Mouse (Mus musculus): ENCODE measurements around the gene Rbm18. TPM values are rescaled to one million over a fixed set of nuclear protein-coding genes. Genes with fewer than 3 reads are reported as not detected.
"Not testable (repeated sequence)": the region's sequence is repeated elsewhere in the genome, so short reads cannot be mapped to it uniquely, and the experiment has no call there.

Gene Rbm18
- polyA plus RNA-seq, 1 experiment from 2014 or later = 68.7 TPM

- Histone ChIP-seq H3K9me3 (no peaks in the 10 kb centered on the region), H3K4me2 (no peak overlapping the region), H3K4me3 (no peak overlapping the region), H3K4me1 (no peaks in the 10 kb centered on the region), H3K36me3 (peaks cover 33% of the 10 kb centered on the region), H3K27ac (no peak overlapping the region), H3K9ac (no peak overlapping the region), H3K27me3 (no peaks in the 10 kb centered on the region)
- 88% methylated on average over 1 of the region's 1 CpGs for WGBS
- no peak for ATAC-seq (ENCODE audit: insufficient number of reproducible peaks, low FRiP score, low TSS enrichment, low read depth)
Measured at GRCm38 (mm10) chr2:36157461-36157860, 20.9 kb upstream of the Rbm18 start.

- ATAC-seq (ENCODE audit: insufficient number of reproducible peaks, low FRiP score, low TSS enrichment, low read depth); H3K4me2 ChIP-seq; H3K4me1 ChIP-seq; H3K27me3 ChIP-seq; H3K27ac ChIP-seq; H3K9ac ChIP-seq; H3K4me3 ChIP-seq; H3K9me3 ChIP-seq: not testable (repeated sequence)
- 95% methylated on average over 4 of the region's 4 CpGs for WGBS
- peaks cover 34% of the 10 kb centered on the region; the same call in 1 of the 2 replicates for H3K36me3 ChIP-seq
Measured at GRCm38 (mm10) chr2:36152401-36152800, 15.8 kb upstream of the Rbm18 start.

GRCm38 (mm10) chr2:36148876-36149365 lies 12.3 kb upstream of the Rbm18 start:
- H3K4me3 ChIP-seq = no peak overlapping the region
- peaks cover 18% of the 10 kb centered on the region; the same call in 1 of the 2 replicates for H3K36me3 ChIP-seq
- no peaks in the 10 kb centered on the region for H3K4me1 ChIP-seq
- no peak for ATAC-seq (ENCODE audit: insufficient number of reproducible peaks, low FRiP score, low TSS enrichment, low read depth)
- H3K27me3 ChIP-seq = no peaks in the 10 kb centered on the region
- no peaks in the 10 kb centered on the region for H3K9me3 ChIP-seq
- H3K4me2 ChIP-seq = no peak overlapping the region
- no peak overlapping the region for H3K27ac ChIP-seq
- no peak overlapping the region for H3K9ac ChIP-seq
- 68% methylated on average over 7 of the region's 7 CpGs for WGBS

- Histone ChIP-seq H3K4me3 (no peak overlapping the region), H3K36me3 (peaks cover 20% of the 10 kb centered on the region), H3K27me3 (no peaks in the 10 kb centered on the region), H3K4me2 (no peak overlapping the region), H3K9me3 (no peaks in the 10 kb centered on the region), H3K4me1 (peaks cover 13% of the 10 kb centered on the region; the same call in 1 of the 2 replicates), H3K27ac (no peak overlapping the region; the same call in 1 of the 2 replicates), H3K9ac (no peak overlapping the region)
- no peak for ATAC-seq (ENCODE audit: insufficient number of reproducible peaks, low FRiP score, low TSS enrichment, low read depth)
- 44% methylated on average over 2 of the region's 2 CpGs for WGBS
Measured at GRCm38 (mm10) chr2:36139096-36139495, 2.5 kb upstream of the Rbm18 start.

GRCm38 (mm10) chr2:36135887-36136286 lies 686 bp downstream of the Rbm18 start:
- ATAC-seq (ENCODE audit: insufficient number of reproducible peaks, low FRiP score, low TSS enrichment, low read depth) = no peak
- peak overlapping the region; percentile 85 for H3K4me3 ChIP-seq
- H3K27me3 ChIP-seq = no peaks in the 10 kb centered on the region
- H3K4me2 ChIP-seq = peak overlapping the region; percentile 58
- H3K9me3 ChIP-seq = no peaks in the 10 kb centered on the region
- H3K9ac ChIP-seq = peak overlapping the region; percentile 81
- 0% methylated on average over 4 of the region's 4 CpGs for WGBS
- peaks cover 13% of the 10 kb centered on the region; the same call in 1 of the 2 replicates for H3K4me1 ChIP-seq
- H3K27ac ChIP-seq = peak overlapping the region; percentile 92
- H3K36me3 ChIP-seq = peaks cover 30% of the 10 kb centered on the region

- 54% methylated on average over 3 of the region's 3 CpGs for WGBS
- no peaks in the 10 kb centered on the region for H3K27me3 ChIP-seq
- peaks cover 75% of the 10 kb centered on the region for H3K36me3 ChIP-seq
- H3K4me3 ChIP-seq = no peak overlapping the region
- no peak for ATAC-seq (ENCODE audit: insufficient number of reproducible peaks, low FRiP score, low TSS enrichment, low read depth)
- H3K4me1 ChIP-seq = no peaks in the 10 kb centered on the region
- H3K27ac ChIP-seq = no peak overlapping the region
- H3K9ac ChIP-seq = no peak overlapping the region
- no peaks in the 10 kb centered on the region for H3K9me3 ChIP-seq
- no peak overlapping the region for H3K4me2 ChIP-seq
Measured at GRCm38 (mm10) chr2:36129051-36129450, 7.5 kb downstream of the Rbm18 start.

GRCm38 (mm10) chr2:36127973-36128372 lies 8.6 kb downstream of the Rbm18 start:
- WGBS = 71% methylated on average over 4 of the region's 4 CpGs
- no peaks in the 10 kb centered on the region for H3K9me3 ChIP-seq
- H3K4me2 ChIP-seq = no peak overlapping the region
- H3K9ac ChIP-seq = no peak overlapping the region
- no peak overlapping the region for H3K27ac ChIP-seq
- no peak overlapping the region for H3K4me3 ChIP-seq
- H3K36me3 ChIP-seq = peaks cover 72% of the 10 kb centered on the region
- no peak for ATAC-seq (ENCODE audit: insufficient number of reproducible peaks, low FRiP score, low TSS enrichment, low read depth)
- H3K27me3 ChIP-seq = no peaks in the 10 kb centered on the region
- H3K4me1 ChIP-seq = no peaks in the 10 kb centered on the region

GRCm38 (mm10) chr2:36126795-36127429 lies 9.7 kb downstream of the Rbm18 start:
- Histone ChIP-seq H3K4me3 (no peak overlapping the region), H3K4me2 (no peak overlapping the region), H3K27ac (no peak overlapping the region), H3K4me1 (no peaks in the 10 kb centered on the region), H3K36me3 (peaks cover 74% of the 10 kb centered on the region), H3K9ac (no peak overlapping the region), H3K27me3 (no peaks in the 10 kb centered on the region), H3K9me3 (no peaks in the 10 kb centered on the region)
- no peak for ATAC-seq (ENCODE audit: insufficient number of reproducible peaks, low FRiP score, low TSS enrichment, low read depth)
- 87% methylated on average over 9 of the region's 9 CpGs for WGBS

GRCm38 (mm10) chr2:36112632-36113031 lies 23.9 kb downstream of the Rbm18 start:
- 70% methylated on average over 3 of the region's 3 CpGs for WGBS
- Histone ChIP-seq H3K9me3 (no peaks in the 10 kb centered on the region), H3K4me2 (no peak overlapping the region), H3K4me3 (no peak overlapping the region), H3K27me3 (peaks cover 38% of the 10 kb centered on the region), H3K36me3 (peaks cover 17% of the 10 kb centered on the region), H3K4me1 (no peaks in the 10 kb centered on the region), H3K27ac (no peak overlapping the region), H3K9ac (no peak overlapping the region)
- no peak for ATAC-seq (ENCODE audit: insufficient number of reproducible peaks, low FRiP score, low TSS enrichment, low read depth)

GRCm38 (mm10) chr2:36108615-36109014 lies 28.0 kb downstream of the Rbm18 start:
- Histone ChIP-seq H3K27ac (no peak overlapping the region), H3K4me3 (no peak overlapping the region), H3K36me3 (no peaks in the 10 kb centered on the region), H3K9ac (no peak overlapping the region), H3K4me1 (peaks cover 19% of the 10 kb centered on the region), H3K4me2 (no peak overlapping the region), H3K9me3 (no peaks in the 10 kb centered on the region), H3K27me3 (peaks cover 77% of the 10 kb centered on the region)
- WGBS = 4% methylated on average over 7 of the region's 7 CpGs
- no peak for ATAC-seq (ENCODE audit: insufficient number of reproducible peaks, low FRiP score, low TSS enrichment, low read depth)

GRCm38 (mm10) chr2:36104956-36105741 lies 31.4 kb downstream of the Rbm18 start, which contains the start of gene Lhx6:
Gene Lhx6, minus strand, starts transcription at chr2:36105408.
- Histone ChIP-seq H3K4me2 (peak within 1 kb of the TSS; percentile 93), H3K4me1 (peaks cover 37% of the 10 kb centered on the region), H3K4me3 (peak within 1 kb of the TSS; percentile 46), H3K27ac (no peak within 1 kb of the TSS), H3K36me3 (no peaks in the 10 kb centered on the region), H3K9ac (peak within 1 kb of the TSS; percentile 23; the same call in 1 of the 2 replicates), H3K27me3 (peaks cover 95% of the 10 kb centered on the region), H3K9me3 (no peaks in the 10 kb centered on the region)
- ATAC-seq (ENCODE audit: insufficient number of reproducible peaks, low FRiP score, low TSS enrichment, low read depth) = 0 out of 2 replicates have a peak, but pooled peaks have one; percentile 35
- 1% methylated on average over 51 of the region's 58 CpGs for WGBS

GRCm38 (mm10) chr2:36104436-36104955 lies 32.1 kb downstream of the Rbm18 start:
- no peaks in the 10 kb centered on the region for H3K9me3 ChIP-seq
- H3K9ac ChIP-seq = 0 out of 2 replicates have a peak overlapping the region, but pooled peaks have one; percentile 23
- peak overlapping the region; percentile 93 for H3K4me2 ChIP-seq
- H3K4me1 ChIP-seq = peaks cover 37% of the 10 kb centered on the region
- no peak overlapping the region for H3K27ac ChIP-seq
- WGBS = 2% methylated on average over 32 of the region's 32 CpGs
- peaks cover 96% of the 10 kb centered on the region for H3K27me3 ChIP-seq
- no peaks in the 10 kb centered on the region for H3K36me3 ChIP-seq
- peak overlapping the region; percentile 46 for H3K4me3 ChIP-seq
- ATAC-seq (ENCODE audit: insufficient number of reproducible peaks, low FRiP score, low TSS enrichment, low read depth) = no peak
